Comparison of ENCODE assay signal across 9 mouse cellular contexts in the genomic region with DNA sequence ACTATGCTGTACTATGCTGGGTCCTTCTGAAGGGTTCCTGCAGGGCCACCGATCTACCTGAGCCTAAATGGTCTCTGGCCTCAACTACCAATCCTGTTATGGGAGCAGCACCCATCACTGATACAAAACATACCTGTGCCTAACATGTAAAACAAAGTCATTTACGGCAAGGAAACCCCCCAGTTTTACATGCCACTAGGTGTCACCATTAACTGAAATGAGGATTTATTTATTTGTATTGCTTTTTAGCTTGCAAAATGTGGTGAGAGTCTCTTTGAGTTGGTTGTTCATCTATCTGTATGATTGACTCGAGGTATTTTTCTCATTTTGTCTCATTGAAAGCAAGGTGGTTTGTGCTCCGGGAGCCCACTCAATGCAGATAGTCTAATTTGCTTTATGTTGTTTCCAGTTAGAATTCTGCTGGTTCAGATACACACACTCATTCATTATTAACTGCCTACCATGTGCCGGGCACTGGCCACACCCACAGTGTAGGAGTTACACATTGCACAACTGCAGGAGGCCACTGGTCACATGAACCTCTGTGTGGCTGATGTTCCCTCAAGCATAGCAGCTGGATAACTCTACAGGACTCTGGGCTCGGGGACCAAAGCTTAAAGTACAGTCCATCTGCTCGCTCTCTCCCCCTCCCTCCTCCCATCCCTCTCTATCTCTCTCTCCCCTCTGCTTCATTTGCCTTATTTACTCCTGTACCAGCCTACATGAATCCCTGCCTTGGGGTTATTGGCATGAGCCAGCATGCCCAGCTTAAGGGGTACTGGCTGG. TPM values are rescaled to one million over a fixed set of nuclear protein-coding genes. Genes with fewer than 3 reads are reported as not detected.
DNase-seq lines count a peak whose midpoint lies in the region; ATAC-seq lines count a peak whose summit lies in the region.
"Had no signal": no experiment of that assay in that cellular context is flagged by ENCODE, and none has a peak within 500 bp of the region (broad histone marks: within the 10 kb centered on the region; RNA-seq: fewer than 3 reads in every experiment).

No protein-coding gene starts in this region.

- peak; percentile 97 for ATAC-seq in intestine, embryonic 16.5 days
- ATAC-seq in liver, embryonic 11.5 days (replicated peaks; ENCODE audit: low FRiP score) = 0 out of 2 replicates have a peak, but pooled peaks have one; percentile 34
- peak; percentile 94 for ATAC-seq in monocyte, adult 5-6 weeks (replicated peaks; ENCODE audit: insufficient number of reproducible peaks, low FRiP score, low TSS enrichment, poor library complexity, severe bottlenecking)

- no peak overlapping the region for H3K4me3 ChIP-seq in intestine, embryonic 16.5 days (ENCODE audit: low read length)
- no peak overlapping the region for H3K4me3 ChIP-seq in liver, embryonic 11.5 days (ENCODE audit: low read depth, low read length)

- no peaks in the 10 kb centered on the region for H3K9me3 ChIP-seq in intestine, embryonic 16.5 days (ENCODE audit: control insufficient read depth, low read length)
- H3K9me3 ChIP-seq in liver, embryonic 11.5 days (ENCODE audit: control insufficient read depth, low read length) = no peaks in the 10 kb centered on the region

- WGBS in intestine, embryonic 16.5 days = 67% methylated on average over 7 of the region's 7 CpGs
- whole genome bisulfite sequencing in liver, embryonic 11.5 days = 66% methylated on average over 7 of the region's 7 CpGs

- peak overlapping the region; percentile 64; the same call in 1 of the 2 replicates for H3K27ac ChIP-seq in intestine, embryonic 16.5 days (ENCODE audit: low read length)
- no peak overlapping the region for H3K27ac ChIP-seq in liver, embryonic 11.5 days (ENCODE audit: low read depth, low read length)

- H3K27me3 ChIP-seq in intestine, embryonic 16.5 days (replicated peaks; ENCODE audit: control insufficient read depth, insufficient read depth, low read length) = no peaks in the 10 kb centered on the region
- H3K27me3 ChIP-seq in liver, embryonic 11.5 days (replicated peaks; ENCODE audit: control insufficient read depth, insufficient read depth, low read length) = no peaks in the 10 kb centered on the region

- H3K9ac ChIP-seq in intestine, embryonic 16.5 days (ENCODE audit: low read depth, low read length) = no peak overlapping the region
- H3K9ac ChIP-seq in liver, embryonic 11.5 days (ENCODE audit: low read depth, low read length) = no peak overlapping the region

- H3K36me3 ChIP-seq in intestine, embryonic 16.5 days (ENCODE audit: control insufficient read depth, insufficient read depth, low read length) = no peaks in the 10 kb centered on the region
- no peaks in the 10 kb centered on the region for H3K36me3 ChIP-seq in liver, embryonic 11.5 days (ENCODE audit: control insufficient read depth, insufficient read depth, low read length)

- H3K4me2 ChIP-seq in intestine, embryonic 16.5 days (ENCODE audit: low read depth, low read length) = no peak overlapping the region
- no peak overlapping the region for H3K4me2 ChIP-seq in liver, embryonic 11.5 days

- peak; percentile 61 for DNase-seq in adrenal gland, adult 2 months
- no peak for DNase-seq in liver, embryonic 11.5 days (ENCODE audit: low spot score)
- no peak for DNase-seq in right cerebral cortex, adult 2 months (ENCODE audit: low spot score in 2 of 2)
- DNase-seq in urinary bladder, adult 18-20 months (ENCODE audit: low spot score in 2 of 2) = no peak
- DNase-seq in Muller cell, postnatal 12 days (ENCODE audit: inconsistent ontology term) = no peak
- DNase-seq: cerebellum, adult 11-12 months; thymus, adult 18-20 months had no signal

- H3K4me1 ChIP-seq in intestine, embryonic 16.5 days (ENCODE audit: control insufficient read depth, insufficient read depth, low read length) = peaks cover 3% of the 10 kb centered on the region; the same call in 1 of the 2 replicates
- no peaks in the 10 kb centered on the region for H3K4me1 ChIP-seq in liver, embryonic 11.5 days (replicated peaks; ENCODE audit: control insufficient read depth, insufficient read depth, low read length)

RNA-seq across cellular contexts. Expression of gene Car12, which starts 15.9 kb away (rescaled TPM):
- under 1 TPM; 0.23 to 0.45 TPM for total RNA-seq in adrenal gland, adult 2 months (2021)
- 0.42 and 0.49 TPM in 2 replicates for polyA plus RNA-seq in adrenal gland, adult 2 months (2012; rRNA removed)
- 5.4 and 6.2 TPM in 2 replicates for polyA plus RNA-seq in intestine, embryonic 16.5 days (2015; fragmentation: Nextera tagmentation; extraction: Ambion mirVana)
- 0.21 and 0.44 TPM in 2 replicates for polyA plus RNA-seq in liver, embryonic 11.5 days (2014; fragmentation: Nextera tagmentation; extraction: Ambion mirVana)
- total RNA-seq in monocyte, adult 5-6 weeks (2017) = 0.87 TPM in 1 of 3 replicates, not detected in the others

Comparison
In these comparisons a context has a peak if more than half of its experiments do, and no peak if none do; other contexts are left out.
1. ATAC-seq: peak in every context shown above with its lines; median percentile 97 in intestine, embryonic 16.5 days; 94 in monocyte, adult 5-6 weeks; 34 in liver, embryonic 11.5 days.